Mouse (Mus musculus): ENCODE data around the gene Zfp553.

The Zfp553 gene

DNA sequence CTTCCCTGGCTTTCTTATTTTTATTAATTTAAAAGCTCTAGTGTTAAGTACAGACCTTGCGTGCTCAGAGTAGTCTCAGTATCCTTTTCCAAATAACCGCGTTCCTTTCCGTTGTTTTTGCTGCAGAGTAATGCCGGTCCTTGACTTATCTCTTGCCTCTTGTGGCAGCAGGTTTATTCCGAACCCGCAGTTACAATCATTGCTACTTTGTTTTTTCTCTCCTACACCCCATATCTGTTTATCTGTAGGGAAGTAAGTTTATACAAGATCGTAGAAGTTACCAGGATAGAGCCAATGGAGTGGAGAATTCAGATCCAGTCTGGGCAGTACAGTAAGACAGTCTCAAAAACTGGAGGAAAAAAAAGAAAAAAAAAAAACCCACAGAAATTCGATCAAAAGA lies 904 bp downstream of the Zfp553 start:
- no peak for DNase-seq

GRCm38 (mm10) chr7:127234777-127235176 lies 1.9 kb downstream of the Zfp553 start:
- DNase-seq: no peak

DNA sequence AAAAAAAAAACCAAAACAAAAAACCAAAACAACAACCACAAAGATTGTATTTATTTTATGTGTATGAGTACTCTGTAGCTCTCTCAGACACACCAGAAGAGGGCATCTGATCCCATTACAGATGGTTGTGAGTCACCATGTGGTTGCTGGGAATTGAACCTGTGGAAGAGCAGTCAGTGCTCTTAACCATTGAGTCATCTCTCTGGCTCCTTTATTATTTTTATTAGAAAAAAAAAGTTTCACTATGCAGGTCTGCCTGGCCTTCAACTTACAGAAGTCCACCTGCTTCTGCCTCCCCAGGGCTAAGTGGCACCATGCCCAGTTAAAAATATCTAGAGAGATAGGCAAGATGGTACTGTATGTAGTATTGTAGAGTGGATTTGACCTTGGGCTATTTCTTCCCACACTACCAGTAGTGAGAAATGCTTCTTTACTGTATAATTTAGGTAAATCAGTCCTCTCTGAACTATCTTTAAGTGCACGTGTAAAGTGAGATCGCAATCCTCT lies 10.6 kb downstream of the Zfp553 start:
- DNase-seq: no peak

DNA sequence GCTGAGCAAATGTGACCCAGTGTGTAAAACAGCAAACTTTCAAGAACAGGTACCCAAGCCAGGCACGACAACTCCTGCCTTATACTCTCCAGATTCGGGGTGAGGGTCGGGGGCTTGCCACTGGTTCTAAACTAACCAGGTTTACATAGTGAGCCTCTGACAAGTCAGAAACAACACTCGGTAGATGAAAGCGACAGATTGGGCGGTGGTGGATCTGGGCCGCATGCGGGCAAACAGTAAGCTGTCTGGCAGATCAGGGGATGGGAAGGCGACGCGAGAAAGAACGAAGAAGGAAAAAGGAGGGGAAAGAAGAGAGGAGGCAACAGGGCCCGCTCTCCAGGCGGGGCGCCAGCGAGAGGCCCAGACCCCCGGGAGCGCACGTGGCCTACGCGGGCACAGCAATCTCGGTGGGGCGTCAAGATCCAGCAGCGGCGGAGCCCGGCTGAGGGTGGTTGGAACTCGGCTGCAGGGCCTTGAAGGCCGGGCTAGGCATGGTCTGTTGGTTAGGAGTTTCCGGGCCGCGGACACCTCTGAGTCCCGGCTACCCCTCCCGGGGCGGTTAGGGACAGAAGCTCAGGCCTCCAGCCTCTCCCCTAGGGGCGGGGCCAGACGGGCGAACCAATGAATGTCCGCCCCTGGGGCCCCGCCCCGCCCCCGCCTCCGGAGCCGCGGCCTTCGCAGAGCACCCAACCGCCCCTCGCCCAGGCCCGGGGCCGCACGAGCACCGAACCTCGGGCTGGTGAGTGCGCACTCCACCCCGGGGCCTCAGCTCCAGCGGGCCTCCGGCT lies 11.2 kb downstream of the Zfp553 start, which contains the start of gene Zfp771:
TSS of gene Zfp771 (plus strand) at position 405 of the 788 bp plus-strand sequence.
- DNase-seq: peak; percentile 95

DNA sequence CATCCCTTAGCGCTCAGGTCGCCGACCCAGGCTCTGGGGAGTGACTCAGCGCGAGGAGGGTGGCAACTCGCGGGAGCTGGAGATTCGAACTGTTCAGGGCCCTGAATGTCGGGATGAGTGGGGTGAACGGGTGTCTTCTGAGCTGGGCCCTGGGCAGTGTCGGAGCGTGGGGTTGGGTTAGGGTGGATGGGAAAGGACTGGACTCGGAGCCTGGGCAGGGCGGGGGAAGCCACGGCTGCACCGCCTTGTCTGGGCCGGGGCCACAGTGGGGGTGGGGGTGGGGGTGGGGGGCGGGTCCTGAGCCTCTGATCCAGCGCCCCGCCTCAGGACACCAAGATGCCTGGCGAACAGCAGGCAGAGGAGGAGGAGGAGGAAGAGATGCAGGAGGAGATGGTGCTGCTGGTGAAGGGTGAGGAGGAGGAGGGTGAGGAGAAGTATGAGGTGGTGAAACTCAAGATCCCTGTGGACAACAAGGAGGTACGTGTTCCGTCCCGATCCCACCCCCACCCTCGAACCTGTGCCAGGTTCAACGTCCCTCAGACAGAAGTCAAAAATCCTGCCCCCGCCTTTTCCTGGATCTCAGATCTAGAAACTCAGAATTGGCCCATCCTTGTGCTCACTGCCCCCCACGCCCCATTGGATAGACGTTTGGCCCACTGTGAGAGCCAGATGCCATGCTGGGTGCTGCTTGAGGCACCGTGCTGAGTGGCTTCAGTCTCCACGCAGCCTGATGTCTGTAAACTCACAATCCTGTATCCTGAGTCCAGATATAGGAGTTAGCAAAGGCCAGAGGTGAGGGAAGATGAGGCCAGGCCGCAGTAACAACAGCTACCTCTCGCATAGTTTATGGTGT lies 12.0 kb downstream of the Zfp553 start:
- peak; percentile 67 for DNase-seq

DNA sequence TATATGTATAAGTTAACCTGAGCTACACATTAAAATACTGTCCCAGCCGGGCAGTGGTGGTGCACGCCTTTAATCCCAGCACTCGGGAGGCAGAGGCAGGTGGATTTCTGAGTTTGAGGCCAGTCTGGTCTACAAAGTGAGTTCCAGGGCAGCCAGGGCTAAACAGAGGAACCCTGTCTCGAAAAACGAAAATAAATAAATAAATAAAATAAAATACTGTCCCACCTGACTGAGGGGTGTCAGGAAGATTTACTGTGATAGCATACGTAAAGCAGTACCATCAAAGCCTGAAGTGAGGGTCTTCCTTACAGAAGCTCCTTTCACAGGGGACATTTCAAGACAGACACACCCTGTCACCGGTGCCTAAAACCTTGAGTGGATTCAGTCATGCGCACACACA lies 17.6 kb downstream of the Zfp553 start:
- DNase-seq: peak; percentile 33

- DNase-seq: no peak
Observed at GRCm38 (mm10) chr7:127252414-127252813, 19.6 kb downstream of the Zfp553 start.

- no peak for DNase-seq
Observed at GRCm38 (mm10) chr7:127253341-127253740, 20.5 kb downstream of the Zfp553 start.

DNA sequence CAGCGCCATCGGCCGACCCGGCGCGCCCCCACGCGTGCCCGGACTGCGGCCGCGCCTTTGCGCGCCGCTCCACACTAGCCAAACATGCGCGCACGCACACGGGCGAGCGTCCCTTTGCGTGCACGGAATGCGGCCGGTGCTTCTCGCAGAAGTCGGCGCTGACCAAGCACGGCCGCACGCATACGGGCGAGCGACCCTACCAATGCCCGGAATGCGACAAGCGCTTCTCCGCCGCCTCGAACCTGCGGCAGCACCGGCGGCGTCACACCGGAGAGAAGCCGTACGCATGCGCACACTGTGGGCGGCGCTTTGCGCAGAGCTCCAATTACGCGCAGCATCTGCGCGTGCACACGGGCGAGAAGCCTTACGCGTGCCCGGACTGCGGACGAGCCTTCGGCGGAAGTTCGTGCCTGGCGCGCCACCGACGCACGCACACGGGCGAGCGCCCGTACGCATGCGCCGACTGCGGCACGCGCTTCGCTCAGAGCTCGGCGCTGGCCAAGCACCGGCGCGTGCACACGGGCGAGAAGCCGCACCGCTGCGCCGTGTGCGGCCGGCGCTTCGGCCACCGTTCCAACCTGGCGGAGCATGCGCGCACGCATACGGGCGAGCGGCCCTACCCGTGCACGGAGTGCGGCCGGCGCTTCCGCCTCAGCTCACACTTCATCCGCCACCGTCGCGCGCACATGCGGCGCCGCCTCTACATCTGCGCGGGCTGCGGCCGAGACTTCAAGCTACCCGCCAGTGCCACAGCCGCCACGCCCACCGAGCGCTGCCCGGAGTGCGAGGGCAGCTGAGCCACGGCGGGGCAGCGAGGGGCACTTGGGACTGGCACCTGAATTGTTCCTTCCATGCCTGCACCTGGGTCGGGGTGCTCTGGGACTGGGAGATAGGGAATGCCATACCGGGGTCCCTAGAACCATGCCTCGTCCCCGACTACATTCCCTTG lies 21.2 kb downstream of the Zfp553 start:
- peak; percentile 94 for DNase-seq

DNA sequence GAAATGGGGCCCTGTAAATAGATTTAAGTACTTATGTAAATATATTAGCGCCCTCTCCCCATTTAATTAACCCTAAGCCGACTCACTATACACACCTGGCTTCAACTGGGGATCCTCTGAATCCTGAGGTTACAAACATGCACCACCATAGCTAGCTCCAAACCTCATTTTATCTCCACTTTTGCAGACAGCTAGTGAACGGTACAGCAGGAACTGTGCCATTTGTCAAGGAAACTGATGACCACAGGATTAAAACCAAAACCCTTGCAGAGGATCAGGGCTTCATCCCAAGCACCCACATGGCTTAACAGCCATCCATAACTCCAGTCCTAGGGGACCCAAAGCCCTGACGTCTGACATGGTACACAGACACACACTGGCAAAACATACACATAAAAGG lies 22.1 kb downstream of the Zfp553 start:
- no peak for DNase-seq

DNA sequence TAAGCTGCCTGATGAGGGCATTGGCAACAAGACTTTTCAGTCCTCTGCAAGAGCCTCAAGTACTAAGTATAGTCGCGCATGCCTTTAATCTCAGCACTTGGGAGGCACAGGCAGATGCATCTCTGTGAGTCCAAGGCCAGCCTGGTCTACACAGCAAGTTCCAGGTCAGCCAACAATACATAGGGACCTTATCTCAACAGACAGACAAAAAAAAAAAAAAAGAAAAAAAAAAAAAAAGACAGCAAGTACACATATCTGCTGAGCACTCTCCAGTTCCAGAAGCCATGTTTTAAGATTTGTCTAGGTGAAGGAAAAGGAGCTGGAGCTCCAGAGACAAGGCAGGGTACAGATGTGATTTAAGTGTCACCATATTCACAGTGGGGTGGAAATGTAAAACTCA lies 23.1 kb downstream of the Zfp553 start:
- DNase-seq: no peak

GRCm38 (mm10) chr7:127256518-127256917 lies 23.7 kb downstream of the Zfp553 start:
- DNase-seq: no peak

GRCm38 (mm10) chr7:127259186-127259905 lies 26.5 kb downstream of the Zfp553 start:
- peak; percentile 39 for DNase-seq

- DNase-seq: peak; percentile 99
Observed at GRCm38 (mm10) chr7:127260309-127261111, 27.6 kb downstream of the Zfp553 start, which contains the start of gene Dctpp1. Gene Dctpp1 (minus strand): TSS chr7:127260709.

GRCm38 (mm10) chr7:127262218-127262961 lies 29.5 kb downstream of the Zfp553 start:
- peak; percentile 44 for DNase-seq

DNA sequence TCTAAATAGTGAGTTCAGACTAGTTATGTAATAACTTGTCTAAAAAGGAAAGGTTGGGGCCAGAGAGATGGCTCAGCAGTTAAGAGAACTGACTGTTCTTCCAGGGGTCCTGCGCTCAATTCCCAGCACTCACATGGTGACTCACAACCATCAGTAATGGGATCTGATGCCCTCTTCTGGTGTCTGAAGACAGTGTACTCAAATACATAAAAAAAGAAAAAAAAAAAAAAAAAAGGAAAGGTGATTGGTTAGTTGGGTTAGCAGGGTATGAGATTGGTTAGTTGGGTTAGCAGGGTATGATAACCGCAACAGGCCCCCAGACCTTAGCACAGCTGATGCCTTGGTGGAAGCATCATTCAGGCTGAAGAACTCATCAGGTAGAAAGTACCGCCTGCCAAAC lies 30.7 kb downstream of the Zfp553 start:
- DNase-seq: no peak

GRCm38 (mm10) chr7:127270256-127270655 lies 37.4 kb downstream of the Zfp553 start:
- no peak for DNase-seq

DNA sequence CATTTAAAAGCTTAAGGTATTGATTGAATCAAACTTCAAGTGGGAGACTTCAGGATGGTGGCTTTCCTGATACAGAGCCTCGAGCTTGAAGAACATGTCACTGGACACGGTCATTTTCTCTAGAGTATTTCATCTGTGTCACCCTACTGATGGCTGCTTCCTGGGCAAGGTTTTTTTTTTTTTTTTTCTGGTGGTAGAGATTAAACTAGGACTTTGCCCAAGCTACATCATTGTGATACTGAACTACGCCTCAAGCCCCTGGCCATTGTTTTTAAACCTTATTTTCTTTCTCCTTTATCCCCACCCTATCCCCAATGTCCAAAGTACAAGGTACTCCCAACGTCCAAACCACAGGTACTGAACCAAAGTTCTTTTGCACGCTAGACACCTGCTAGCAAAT lies 37.8 kb downstream of the Zfp553 start:
- no peak for DNase-seq

- no peak for DNase-seq
Observed at GRCm38 (mm10) chr7:127271093-127271492, 38.2 kb downstream of the Zfp553 start.

DNA sequence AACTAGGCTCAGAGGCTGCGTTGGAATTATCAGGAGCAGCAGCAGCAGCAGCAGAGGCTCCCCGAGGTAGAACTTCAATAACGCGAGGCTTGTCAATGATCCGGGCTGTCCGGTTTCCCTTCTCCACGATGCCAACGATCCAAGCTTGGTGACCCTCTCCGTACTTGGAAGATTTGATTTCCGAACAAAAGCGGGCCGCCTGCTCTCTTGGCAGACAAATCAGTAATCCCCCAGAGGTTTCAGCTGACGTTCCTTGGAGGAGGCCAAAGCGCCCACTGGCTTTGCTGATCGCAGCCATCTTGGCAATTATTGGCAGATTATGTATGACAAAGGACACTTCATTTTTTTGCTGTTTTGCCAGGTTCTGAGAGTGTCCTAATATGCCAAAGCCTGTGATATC lies 39.7 kb downstream of the Zfp553 start:
- no peak for DNase-seq
